Mouse (Mus musculus) lung, embryonic 14.5 days (tissue): ENCODE results near the gene 9130008F23Rik. TPM values are rescaled to one million over a fixed set of nuclear protein-coding genes. Genes with fewer than 3 reads are reported as not detected.

Experiments
- ATAC-seq: fragments of 200-750 bp; cut with Nextera tagmentation; 2 replicates; pipeline ENCODE4 v1.8.0; 2017; ENCODE audit warnings: mild to moderate bottlenecking, moderate TSS enrichment, moderate library complexity; ENCODE audit not compliant: insufficient read depth
- DNase-seq: peaks from one replicate; pipeline ENCODE4 v3.0.0-alpha.2; 2015
- H3K27ac ChIP-seq: fragments of 300-500 bp; sonication (generic); 2 replicates; pipeline ENCODE4 v1.5.1; 2014; ENCODE audit warnings: low read depth, mild to moderate bottlenecking, moderate library complexity
- H3K27me3 ChIP-seq: fragments of 300-500 bp; sonication (generic); 2 replicates; pipeline ENCODE4 v1.6.1; 2014; ENCODE audit warnings: low read length, control low read depth; ENCODE audit not compliant: insufficient read depth
- H3K36me3 ChIP-seq: fragments of 300-500 bp; sonication (generic); 2 replicates; pipeline ENCODE4 v1.6.1; 2014; ENCODE audit warnings: control low read depth; ENCODE audit not compliant: insufficient read depth
- H3K4me1 ChIP-seq: fragments of 300-500 bp; sonication (generic); 2 replicates; pipeline ENCODE4 v1.6.1; 2014; ENCODE audit warnings: antibody characterized with exemption, control low read depth; ENCODE audit not compliant: insufficient read depth
- H3K4me2 ChIP-seq: fragments of 300-500 bp; sonication (generic); 2 replicates; pipeline ENCODE4 v1.6.1; 2014; ENCODE audit warnings: mild to moderate bottlenecking
- H3K4me3 ChIP-seq: fragments of 300-500 bp; sonication (generic); 2 replicates; pipeline ENCODE4 v1.5.1; 2014; ENCODE audit warnings: low read depth, low read length
- H3K9ac ChIP-seq: fragments of 300-500 bp; sonication (generic); 2 replicates; pipeline ENCODE4 v1.6.1; 2014
- H3K9me3 ChIP-seq: fragments of 300-500 bp; sonication (generic); 2 replicates; pipeline ENCODE4 v1.6.1; 2016; ENCODE audit warnings: low read depth, low read length, control low read depth
- CTCF ChIP-seq: IDR thresholded peaks from 2 replicates; pipeline ENCODE4 v1.5.1; 2016; ENCODE audit warnings: antibody characterized with exemption, low read depth
- WGBS: fragments of 180-500 bp; shearing (Covaris S2); extraction: QIAGEN DNeasy Blood & Tissue Kit; methylation state at CpG from one replicate; pipeline ENCODE4 v1.1.7; 2014; 5-methylcytosine and 5-hydroxymethylcytosine counted together
- polyA plus RNA-seq: library from polyadenylated mRNA; unstranded; fragments of >200 nt; fragmentation: Nextera tagmentation; extraction: Ambion mirVana; gene quantifications from 2 replicates; pipeline ENCODE4 v1.2.1, GENCODE M21; 2014

9130008F23Rik gene
- polyA plus RNA-seq: 3.0 and 3.4 TPM in 2 replicates

DNA sequence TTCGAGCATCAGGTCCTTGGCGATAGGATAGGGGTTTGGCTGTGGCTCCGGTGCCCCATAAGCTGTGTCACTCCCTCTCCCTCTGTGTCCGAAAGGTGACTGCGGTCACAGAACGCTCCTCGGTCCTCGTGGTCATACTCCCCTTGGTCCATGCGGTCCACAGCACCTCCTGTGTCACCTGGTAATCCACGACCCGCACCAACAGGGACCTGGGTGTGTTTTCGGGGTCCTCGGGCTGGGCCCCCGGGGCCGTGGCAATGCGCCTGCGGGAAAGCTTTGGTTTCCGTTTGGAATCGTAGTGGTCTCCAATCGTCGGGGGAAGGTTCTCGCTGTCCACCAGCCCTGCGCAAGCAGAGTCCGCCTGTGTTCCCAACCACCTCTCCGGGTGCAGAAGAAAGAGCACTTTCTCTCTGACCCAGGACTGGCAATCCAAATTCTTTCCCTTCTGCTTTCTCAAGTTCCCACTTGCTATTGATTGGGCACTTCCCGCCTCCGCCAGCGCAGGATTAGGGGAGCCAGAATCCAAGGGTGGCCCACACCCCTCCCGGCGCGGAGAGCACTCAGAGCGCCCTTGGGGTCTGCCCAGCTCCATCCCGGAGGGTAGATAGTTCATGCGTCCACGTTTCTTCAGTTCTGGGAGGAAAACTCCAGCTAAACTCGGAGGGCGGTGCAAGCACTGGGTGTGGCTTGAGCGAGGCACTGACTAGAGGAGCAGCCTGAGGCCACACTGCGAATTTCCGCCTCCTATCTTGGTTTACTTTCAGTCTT, at the start of gene 9130008F23Rik:
9130008F23Rik (minus strand) TSS at position 636 of the 768 bp plus-strand sequence.
- peak; percentile 87 for ATAC-seq
- TF ChIP-seq CTCF: peak; percentile 2; the same call in 1 of the 2 replicates
- peak; percentile 80 for DNase-seq
- Histone ChIP-seq H3K27ac (peak within 1 kb of the TSS; percentile 80), H3K36me3 (no peaks in the 10 kb centered on the region), H3K9me3 (no peaks in the 10 kb centered on the region), H3K4me2 (peak within 1 kb of the TSS; percentile 80), H3K9ac (peak within 1 kb of the TSS; percentile 74), H3K4me1 (0 out of 2 replicates have a peak, but pooled peaks cover 4% of the 10 kb centered on the region), H3K27me3 (no peaks in the 10 kb centered on the region), H3K4me3 (peak within 1 kb of the TSS; percentile 69)
- WGBS: under 1% methylated on average over 40 of the region's 40 CpGs

DNA sequence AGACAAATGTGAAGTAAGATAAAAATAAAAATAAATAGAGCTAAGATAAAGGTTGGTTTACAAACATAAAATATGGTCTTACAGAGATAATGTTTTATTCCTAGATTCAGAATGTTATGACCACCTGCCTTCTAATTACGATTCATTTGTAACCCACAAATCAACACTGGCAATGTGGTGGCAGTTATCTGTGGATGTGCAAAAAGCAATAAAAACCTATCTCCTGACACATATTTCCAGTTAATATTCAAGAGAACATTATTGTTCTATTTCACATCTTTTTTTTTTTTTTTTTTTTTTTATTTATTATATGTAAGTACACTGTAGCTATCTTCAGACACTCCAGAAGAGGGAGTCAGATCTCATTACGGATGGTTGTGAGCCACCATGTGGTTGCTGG, 35.1 kb upstream of the 9130008F23Rik start:
- no peaks in the 10 kb centered on the region for H3K4me1 ChIP-seq
- no peaks in the 10 kb centered on the region for H3K36me3 ChIP-seq
- H3K4me2 ChIP-seq: no peak overlapping the region
- no peak for TF ChIP-seq CTCF
- H3K9ac ChIP-seq: no peak overlapping the region
- DNase-seq (no peak), ATAC-seq (no peak)
- 93% methylated on average over 1 of the region's 2 CpGs for whole genome bisulfite sequencing
- no peak overlapping the region for H3K4me3 ChIP-seq
- H3K27ac ChIP-seq: no peak overlapping the region
- no peaks in the 10 kb centered on the region for H3K27me3 ChIP-seq
- H3K9me3 ChIP-seq: no peaks in the 10 kb centered on the region

DNA sequence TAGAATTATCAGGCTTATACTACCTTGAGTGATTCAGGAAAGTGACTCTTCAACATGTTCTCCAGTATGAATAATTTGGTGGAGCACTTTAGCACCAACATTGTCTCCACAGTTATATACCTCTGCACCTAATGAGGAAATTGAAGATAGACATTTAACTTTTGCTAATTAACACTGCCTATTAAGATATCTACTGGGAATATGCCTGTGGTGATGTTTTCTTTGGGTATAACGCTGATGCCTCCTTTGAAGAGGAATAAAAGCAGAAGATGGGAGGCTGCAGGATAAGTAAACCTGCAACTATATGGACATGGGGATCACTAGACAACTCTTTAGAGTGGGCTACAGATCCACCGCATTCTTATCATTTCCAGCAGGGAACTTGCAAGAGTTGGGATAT, 33.9 kb upstream of the 9130008F23Rik start, which contains the start of gene Glyatl3:
Glyatl3 (minus strand) TSS at position 101 of the 400 bp plus-strand sequence.
- Histone ChIP-seq H3K36me3 (no peaks in the 10 kb centered on the region), H3K9ac (no peak within 1 kb of the TSS), H3K4me2 (no peak within 1 kb of the TSS), H3K27ac (no peak within 1 kb of the TSS), H3K9me3 (no peaks in the 10 kb centered on the region), H3K4me1 (no peaks in the 10 kb centered on the region), H3K4me3 (no peak within 1 kb of the TSS), H3K27me3 (no peaks in the 10 kb centered on the region)
- WGBS: 99% methylated on average over 2 of the region's 2 CpGs
- ATAC-seq (no peak), DNase-seq (no peak)
- TF ChIP-seq CTCF: no peak

DNA sequence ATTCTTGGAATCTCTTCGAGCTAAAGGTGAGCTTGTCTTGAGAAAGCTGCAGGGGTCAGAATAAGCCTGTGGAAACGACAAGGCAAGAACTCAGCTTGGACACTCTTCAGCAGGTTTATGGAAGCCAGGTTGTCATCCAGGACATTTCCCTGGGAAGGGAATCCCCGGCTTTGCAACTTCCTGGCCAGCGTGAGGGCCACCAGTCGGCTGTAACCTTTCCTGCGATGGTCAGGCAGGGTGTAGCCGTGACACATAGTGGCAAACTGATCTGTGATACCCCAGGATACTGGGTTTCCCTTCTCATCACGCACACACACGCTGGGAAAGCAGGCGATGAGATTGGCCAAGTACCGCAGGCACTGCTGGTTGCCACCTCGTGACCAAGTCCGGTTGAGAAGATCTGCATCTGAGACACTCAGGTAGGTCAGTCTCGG, 24.4 kb upstream of the 9130008F23Rik start:
- ATAC-seq (no peak), DNase-seq (no peak)
- WGBS: 8% methylated on average over 14 of the region's 14 CpGs
- TF ChIP-seq CTCF: no peak
- peak overlapping the region; percentile 46 for H3K4me2 ChIP-seq
- no peak overlapping the region for H3K9ac ChIP-seq
- H3K36me3 ChIP-seq: no peaks in the 10 kb centered on the region
- no peaks in the 10 kb centered on the region for H3K9me3 ChIP-seq
- H3K27ac ChIP-seq: no peak overlapping the region
- no peak overlapping the region for H3K4me3 ChIP-seq
- H3K4me1 ChIP-seq: no peaks in the 10 kb centered on the region
- H3K27me3 ChIP-seq: no peaks in the 10 kb centered on the region

DNA sequence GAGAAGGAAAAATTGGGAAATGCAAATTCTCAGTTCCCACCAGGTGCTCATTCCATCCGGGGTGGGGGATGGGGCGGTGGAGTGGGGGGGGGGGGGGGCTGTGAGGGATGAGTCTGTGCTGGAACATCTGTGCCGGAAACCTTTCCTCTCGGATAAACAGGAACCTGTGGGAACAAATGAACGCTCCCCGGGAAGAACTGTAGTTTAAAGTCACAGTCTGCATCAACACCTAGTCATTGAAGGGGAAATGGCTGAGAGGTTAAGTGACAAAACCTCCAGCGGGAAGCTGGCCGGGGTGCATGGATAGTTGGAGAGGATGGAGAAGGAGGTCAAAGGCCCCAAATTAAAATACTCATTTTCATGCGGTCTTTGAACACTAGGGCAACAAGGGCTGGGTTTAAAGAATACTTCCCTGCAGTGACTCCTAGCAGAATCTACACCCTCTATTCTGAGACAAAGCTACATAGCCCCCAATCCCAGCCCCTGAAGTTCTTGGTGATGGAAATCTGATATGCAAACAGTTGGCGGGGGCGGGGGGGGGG, 23.8 kb upstream of the 9130008F23Rik start:
- Histone ChIP-seq H3K9ac (no peak overlapping the region), H3K9me3 (no peaks in the 10 kb centered on the region), H3K27me3 (no peaks in the 10 kb centered on the region), H3K27ac (no peak overlapping the region), H3K36me3 (no peaks in the 10 kb centered on the region), H3K4me2 (peak overlapping the region; percentile 46), H3K4me1 (no peaks in the 10 kb centered on the region), H3K4me3 (no peak overlapping the region)
- no peak for TF ChIP-seq CTCF
- ATAC-seq (no peak), DNase-seq (peak; percentile 13)
- WGBS: 7% methylated on average over 11 of the region's 11 CpGs

DNA sequence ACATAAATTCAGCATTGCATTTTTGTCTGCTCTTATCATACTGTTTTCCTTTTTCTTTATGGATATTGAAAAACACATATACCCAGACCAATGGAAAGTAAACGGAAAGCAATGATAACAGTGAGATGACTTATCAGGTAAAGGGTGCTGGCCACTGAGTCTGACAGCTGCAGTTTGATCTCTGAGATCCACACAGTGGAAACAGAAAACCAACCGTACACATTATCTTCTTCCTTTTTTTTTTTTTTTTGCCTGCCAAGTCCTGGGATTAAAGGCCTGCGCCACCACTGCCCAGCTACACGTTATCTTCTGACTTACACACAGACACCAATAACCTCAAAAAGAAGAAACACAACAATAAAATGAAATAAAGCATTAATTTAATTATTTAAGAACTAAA, 23.0 kb upstream of the 9130008F23Rik start:
- DNase-seq: no peak
- ATAC-seq: no peak
- Histone ChIP-seq H3K27me3 (no peaks in the 10 kb centered on the region), H3K36me3 (no peaks in the 10 kb centered on the region), H3K27ac (no peak overlapping the region), H3K9me3 (no peaks in the 10 kb centered on the region), H3K4me2 (no peak overlapping the region), H3K4me3 (no peak overlapping the region), H3K9ac (no peak overlapping the region), H3K4me1 (no peaks in the 10 kb centered on the region)
- no peak for TF ChIP-seq CTCF
- WGBS: 50% methylated on average over 4 of the region's 4 CpGs

DNA sequence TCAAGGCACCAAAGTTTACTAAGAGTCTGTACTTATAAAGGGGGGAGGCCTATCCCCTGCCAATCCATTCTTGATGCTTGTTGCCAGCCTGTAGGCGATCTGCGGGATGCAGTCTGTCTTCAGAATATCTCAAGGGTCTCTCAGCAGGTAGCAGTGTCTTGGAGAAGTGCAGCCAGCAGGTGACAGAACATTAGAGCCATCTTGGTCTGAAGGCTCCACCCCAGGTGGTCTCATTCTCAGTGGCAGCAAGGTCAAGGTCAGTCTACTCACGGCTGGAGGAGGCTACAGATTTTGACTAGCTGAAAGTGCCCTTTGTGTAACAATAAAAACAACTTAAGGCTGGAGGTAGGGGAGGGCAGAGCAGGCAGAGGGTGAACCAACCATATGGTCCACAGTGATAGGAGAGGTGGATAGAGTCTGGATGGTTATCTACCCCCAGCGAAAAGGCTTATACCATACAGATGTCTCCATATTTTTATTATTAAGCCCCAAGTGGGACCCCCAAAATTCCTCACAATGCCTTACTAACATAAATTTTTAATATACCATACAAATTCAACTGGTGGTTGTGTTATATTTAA, 19.5 kb upstream of the 9130008F23Rik start:
- Histone ChIP-seq H3K9me3 (no peaks in the 10 kb centered on the region), H3K27ac (no peak overlapping the region), H3K36me3 (no peaks in the 10 kb centered on the region), H3K4me2 (no peak overlapping the region), H3K4me3 (no peak overlapping the region), H3K4me1 (no peaks in the 10 kb centered on the region), H3K9ac (no peak overlapping the region), H3K27me3 (no peaks in the 10 kb centered on the region)
- no peak for TF ChIP-seq CTCF
- ATAC-seq (no peak), DNase-seq (no peak)
- 48% methylated on average over 4 of the region's 4 CpGs for WGBS
